Mouse (Mus musculus) CD4-positive helper T cell, adult 2 months (primary cell): ENCODE data around the gene Gm15128.
"Not testable (repeated sequence)": the region's sequence is repeated elsewhere in the genome, so short reads cannot be mapped to it uniquely, and the experiment has no call there.

Experiments
- DNase-seq: peaks from one replicate; pipeline ENCODE4 v3.0.0-alpha.2; 2012; ENCODE audit warnings: low read depth, missing footprints, low spot score

Gene Gm15128

GRCm38 (mm10) chrX:147765691-147766090, at the start of gene Gm15128:
Gm15128 (plus strand) TSS chrX:147765991.
- DNase-seq = not testable (repeated sequence)
